Mouse (Mus musculus): ENCODE data around the gene Mrtfa.

DNA sequence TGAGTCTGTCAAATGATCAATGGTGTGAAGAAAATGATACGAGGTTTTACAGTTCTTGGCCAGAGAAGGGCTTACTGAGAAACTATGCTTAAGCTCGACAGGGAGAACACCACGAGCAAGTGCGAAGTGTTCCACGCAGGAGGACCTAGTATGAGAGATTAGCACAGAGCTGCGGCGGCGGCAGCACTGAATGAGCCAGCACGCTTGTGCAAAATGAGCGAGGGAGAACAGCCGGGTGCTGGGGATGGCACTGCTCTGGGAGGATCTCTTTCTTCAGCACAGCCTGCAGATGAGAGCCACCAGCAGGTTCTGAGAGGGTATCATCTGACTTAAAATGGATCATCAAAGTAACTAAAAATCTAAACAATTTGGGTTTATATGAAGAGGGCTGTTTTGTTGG, 91.3 kb downstream of the Mrtfa start:
- TF ChIP-seq POLR2A (IDR thresholded peaks at IDR 0.05; ENCODE audit: insufficient read depth, low read length): no peak
- TF ChIP-seq CTCF (IDR thresholded peaks at IDR 0.05; ENCODE audit: low read depth, low read length): no peak

All from ES-Bruce4 (cell line).